Mouse (Mus musculus) gastrocnemius, postnatal 14 days (tissue): ENCODE results near the gene Dnajc2. TPM values are rescaled to one million over a fixed set of nuclear protein-coding genes. Genes with fewer than 3 reads are reported as not detected.

Source experiments
- DNase-seq: peaks from one replicate; pipeline ENCODE4 v3.0.0; 2021; ENCODE audit warnings: mixed read lengths
- intact Hi-C: fragments of 180-260 bp; cut with DNase I; formaldehyde crosslinking; loops from one replicate; pipeline ENCODE4 v1.15.1; 2025; ENCODE audit warnings: low total_unique reads
- total RNA-seq, 2 experiments: library from RNA; stranded (reverse); gene quantifications; 2 replicates each; pipeline ENCODE4 v1.2.3; 2021

The Dnajc2 gene
- total RNA-seq, 2 experiments from 2014 or later, result 13.2 to 13.6 TPM

DNA sequence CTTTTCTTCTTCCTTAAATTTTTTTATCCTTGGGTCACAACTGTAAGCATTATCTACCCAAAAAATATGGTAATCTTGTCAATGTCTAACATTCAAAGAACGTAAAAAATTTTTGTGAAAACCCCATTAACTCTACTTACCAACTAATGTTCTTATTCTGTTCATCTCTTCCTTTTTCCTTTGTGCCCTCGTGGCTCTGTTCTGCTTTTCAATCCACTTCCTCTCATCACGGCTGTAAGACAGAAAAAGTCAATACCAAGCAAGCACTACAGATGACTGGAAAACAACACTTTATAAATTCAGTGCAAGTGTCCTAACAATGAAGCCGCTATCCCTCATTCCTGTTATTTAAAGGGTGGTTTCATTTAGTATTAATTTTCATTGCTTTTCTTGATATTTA is 16.5 kb downstream of the Dnajc2 start:
- no peak for DNase-seq
- intact Hi-C loops, result no loop called here

DNA sequence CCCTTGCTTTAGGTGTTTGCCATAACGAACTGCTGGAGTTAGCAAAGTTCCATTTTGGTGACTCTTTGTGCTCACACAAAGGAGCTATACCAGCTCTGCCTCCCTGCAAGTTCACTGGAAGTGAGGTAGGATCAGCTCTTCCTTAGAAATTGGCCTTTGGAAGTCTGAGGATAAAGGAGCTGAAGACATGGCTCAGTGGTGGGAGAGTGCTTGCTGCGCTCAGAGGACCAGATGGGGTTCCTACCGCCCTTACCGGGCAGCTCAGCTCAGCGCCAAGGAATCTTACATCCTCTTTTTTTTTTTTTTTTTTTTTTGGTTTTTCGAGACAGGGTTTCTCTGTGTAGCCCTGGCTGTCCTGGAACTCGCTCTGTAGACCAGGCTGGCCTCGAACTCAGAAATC is 39.1 kb downstream of the Dnajc2 start:
- DNase-seq, result no peak
- intact Hi-C loops, result no loop called here

DNA sequence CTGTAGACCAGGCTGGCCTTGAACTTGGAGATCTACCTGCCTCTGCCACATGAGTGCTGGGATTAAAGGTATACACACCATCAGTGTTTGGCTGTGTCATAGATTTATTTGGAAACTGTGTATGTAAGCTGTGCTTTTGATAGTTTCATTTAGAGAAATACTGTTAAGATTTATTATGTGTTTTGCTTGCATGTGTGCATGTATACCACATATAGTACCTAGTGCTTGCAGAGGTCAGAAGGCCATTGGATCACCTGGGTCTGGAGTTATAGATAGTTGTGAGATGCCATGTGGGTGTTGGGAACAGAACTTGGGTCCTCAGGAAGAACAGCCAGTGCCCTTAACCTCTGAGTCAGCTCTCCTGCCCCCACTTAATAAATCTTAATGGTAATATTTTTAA is 40.4 kb downstream of the Dnajc2 start:
- no peak for DNase-seq
- intact Hi-C loops, result no loop called here

DNA sequence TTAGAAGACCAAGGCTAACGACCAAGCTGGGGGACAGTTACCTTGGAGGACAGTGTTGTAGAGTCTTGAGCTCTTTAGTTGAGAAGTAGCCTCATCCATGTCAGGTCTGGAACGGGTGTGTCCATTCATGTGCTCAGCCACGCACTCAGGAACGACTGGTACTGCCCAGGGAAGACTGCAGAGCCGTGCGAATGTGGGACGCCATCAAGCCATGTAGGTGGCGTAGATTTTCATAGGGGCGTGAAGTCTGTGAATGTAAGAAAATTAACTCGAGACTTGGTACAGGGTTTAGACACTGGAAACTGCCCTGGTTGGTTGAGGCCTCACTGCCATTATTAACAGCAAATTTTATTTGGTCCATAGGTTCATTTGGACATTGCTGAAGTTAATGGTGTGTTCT is 41.4 kb downstream of the Dnajc2 start:
- no peak for DNase-seq
- intact Hi-C loops, result no loop called here

DNA sequence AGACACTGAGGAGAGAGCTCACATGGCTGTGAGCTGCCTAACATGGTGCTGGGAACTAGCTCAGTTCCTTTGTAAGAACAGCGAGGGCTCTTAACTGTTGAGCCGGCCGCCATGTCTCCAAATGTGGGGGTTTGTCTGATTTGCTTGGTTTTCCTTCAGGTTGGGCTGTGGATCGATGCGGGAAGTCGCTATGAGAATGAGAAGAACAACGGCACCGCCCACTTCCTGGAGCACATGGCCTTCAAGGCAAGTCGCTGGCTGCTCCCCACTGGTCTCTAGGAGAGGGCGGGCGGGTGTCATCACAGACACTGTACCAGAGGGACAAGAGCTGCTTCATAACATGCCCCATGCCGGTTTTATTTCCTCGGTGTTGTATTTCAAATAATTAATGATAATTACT is 45.2 kb downstream of the Dnajc2 start:
- no peak for DNase-seq
- intact Hi-C loops, result loop anchor here (5.0 to 10.0 kb wide), 2 partner anchors 45 to 68 kb away; partner anchors contain the start of genes Dnajc2 and Psmc2

DNA sequence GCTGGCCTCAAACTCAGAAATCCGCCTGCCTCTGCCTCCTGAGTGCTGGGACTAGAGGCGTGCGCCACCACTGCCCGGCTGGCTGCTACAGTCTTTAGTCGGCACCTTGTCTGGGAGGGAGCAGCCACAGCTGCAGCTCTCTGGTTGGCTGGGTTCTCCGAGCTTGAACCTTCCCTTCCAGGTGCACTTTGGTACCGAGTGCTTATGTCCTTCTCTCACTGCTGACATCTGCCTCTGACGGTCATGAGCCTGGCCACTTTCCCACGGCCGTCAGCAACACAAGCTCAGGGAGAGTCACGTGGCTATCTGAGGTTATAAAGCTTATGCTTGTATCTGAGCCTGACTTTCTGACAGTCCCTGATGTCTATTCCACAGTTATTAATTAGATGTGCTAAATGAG is 45.9 kb downstream of the Dnajc2 start:
- no peak for DNase-seq
- intact Hi-C loops, result loop anchor here (5.0 to 10.0 kb wide), 2 partner anchors 46 to 67 kb away; partner anchors contain the start of genes Dnajc2 and Psmc2

DNA sequence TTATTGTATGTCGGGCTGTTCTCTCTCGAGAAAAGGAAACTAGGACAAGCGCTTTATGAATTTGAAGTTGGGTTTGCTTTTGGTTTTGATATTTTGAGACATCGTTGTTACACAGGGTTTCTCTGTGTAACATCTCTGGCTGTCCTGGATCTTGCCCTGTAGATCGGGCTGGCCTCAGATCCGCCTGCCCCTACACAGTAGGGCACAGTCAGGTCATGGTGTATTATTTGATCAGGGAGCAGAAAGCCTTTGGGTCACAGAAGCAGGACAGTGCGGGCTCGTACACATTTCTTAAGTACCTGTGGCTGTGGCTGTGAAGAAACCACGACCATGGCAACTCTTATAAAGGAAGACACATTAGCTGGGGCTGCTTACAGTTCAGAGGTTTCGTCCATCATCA is 47.4 kb downstream of the Dnajc2 start:
- DNase-seq, result no peak
- intact Hi-C loops, result loop anchor here (5.0 to 10.0 kb wide), 2 partner anchors 47 to 65 kb away; partner anchors contain the start of genes Dnajc2 and Psmc2

DNA sequence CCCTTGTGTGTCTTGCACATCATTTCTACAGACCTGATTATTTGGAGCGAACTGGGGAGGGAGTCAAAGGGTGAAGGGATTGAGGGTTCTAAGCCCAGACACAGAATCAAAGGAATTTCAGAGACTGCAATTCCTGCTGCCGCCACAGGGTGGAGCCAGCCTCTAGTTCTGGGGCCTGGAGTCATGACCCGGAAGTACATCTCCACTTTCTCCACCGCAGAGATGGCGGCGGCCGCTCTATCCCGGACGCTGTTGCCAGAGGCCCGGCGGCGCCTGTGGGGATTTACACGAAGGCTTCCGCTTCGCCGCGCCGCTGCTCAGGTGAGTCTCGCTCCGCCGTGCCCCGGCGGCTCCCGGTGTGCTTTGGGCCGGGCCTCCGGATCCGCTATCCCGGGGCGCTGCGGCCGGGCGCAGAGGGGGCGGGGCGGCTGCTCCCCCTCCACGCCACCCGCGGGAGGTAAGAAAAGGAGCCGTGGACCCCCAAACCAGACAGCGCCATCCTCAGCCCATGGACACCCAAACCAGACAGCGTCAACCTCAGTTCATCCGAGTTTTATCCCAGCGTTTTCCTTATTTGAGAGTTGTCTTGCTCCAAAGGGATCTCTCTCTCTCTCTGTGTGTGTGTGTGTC is 48.0 kb downstream of the Dnajc2 start, which contains the start of gene Pmpcb:
Gene Pmpcb, plus strand, starts transcription at position 186 of the 630 bp plus-strand sequence.
- intact Hi-C loops, result loop anchor here (5.0 to 10.0 kb wide), 2 partner anchors 48 to 65 kb away; partner anchors contain the start of genes Dnajc2 and Psmc2
- peak; percentile 82 for DNase-seq

DNA sequence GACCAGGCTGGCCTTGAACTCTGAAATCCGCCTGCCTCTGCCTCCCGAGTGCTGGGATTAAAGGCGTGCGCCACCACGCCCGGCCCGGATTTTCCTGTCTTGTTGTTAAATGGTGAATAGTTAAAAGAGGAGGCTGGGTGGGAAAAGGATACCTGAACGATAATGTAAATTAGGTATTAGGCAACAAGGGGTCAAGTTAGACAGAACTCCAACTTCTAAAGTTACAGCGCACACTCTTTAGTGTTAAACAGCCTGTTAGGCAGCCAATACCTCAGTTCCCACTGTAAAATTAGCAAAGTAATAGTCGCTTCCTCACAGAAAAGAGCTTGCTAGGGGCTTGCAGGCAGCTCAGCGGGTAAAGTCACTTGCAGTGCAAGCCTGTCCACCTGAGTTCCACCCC is 49.0 kb downstream of the Dnajc2 start:
- DNase-seq, result no peak
- intact Hi-C loops, result loop anchor here (5.0 to 10.0 kb wide), 2 partner anchors 49 to 64 kb away; partner anchors contain the start of genes Dnajc2 and Psmc2

DNA sequence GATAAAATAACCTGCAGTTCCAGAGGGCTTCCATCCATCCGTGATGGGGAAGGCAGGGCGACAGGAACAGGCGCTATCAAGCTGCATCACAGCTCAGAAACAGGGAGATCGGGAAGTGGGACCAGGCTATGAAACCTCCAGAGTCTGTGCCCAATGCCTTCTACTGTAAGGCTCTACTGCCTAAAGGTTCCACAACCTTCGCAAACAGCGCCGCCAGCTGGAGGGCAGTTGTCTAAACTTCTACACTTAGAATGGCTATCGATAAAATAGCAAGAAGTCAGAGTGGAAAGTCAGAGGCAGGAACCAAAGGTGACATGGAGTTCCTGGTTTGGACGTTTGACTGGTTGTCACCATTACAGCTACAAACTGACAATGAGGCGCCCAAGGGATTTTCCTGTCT is 49.5 kb downstream of the Dnajc2 start:
- intact Hi-C loops, result loop anchor here (5.0 to 10.0 kb wide), 2 partner anchors 49 to 63 kb away; partner anchors contain the start of genes Dnajc2 and Psmc2
- DNase-seq, result peak; percentile 79

DNA sequence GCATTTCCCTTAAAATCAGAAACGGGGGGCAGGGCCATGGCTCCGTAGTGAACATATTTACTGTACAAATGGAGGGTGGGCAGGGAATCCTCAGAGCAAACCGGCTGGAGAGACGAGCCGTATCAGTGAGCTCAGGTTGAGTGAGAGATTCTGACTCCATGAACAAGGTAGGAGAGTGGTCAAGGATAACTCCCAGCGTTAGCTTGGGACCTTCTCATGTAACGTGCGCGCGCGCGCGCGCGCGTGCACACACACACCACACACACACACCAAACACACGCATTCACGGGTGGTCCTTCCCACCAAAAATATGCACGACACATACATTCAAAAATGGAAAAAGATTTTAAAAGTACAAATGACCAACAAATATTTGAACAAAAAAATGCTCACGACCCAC is 50.0 kb downstream of the Dnajc2 start:
- intact Hi-C loops, result loop anchor here (5.0 to 10.0 kb wide), 2 partner anchors 50 to 63 kb away; partner anchors contain the start of genes Dnajc2 and Psmc2
- DNase-seq, result no peak

DNA sequence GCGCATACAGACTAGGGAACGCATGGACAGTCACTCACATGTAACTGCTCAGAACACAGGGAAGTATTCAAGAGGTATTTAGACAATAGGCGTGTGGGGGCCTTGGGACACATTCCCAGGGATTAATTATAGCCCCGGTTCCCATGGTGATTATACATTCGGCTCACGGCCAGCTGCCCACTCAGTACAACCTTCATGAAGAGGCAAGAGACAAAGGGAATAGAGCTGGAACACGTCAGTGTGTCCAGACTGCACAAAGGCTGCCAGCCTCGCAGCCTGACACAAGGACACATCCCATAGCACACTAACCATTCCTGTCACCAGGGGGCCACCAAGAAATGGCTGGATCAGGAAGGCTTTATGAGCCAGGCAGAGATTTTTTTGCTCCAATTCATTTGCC is 52.1 kb downstream of the Dnajc2 start:
- peak; percentile 37 for DNase-seq
- intact Hi-C loops, result loop anchor here (10.0 kb wide), 1 partner anchor 52 kb away; the partner anchor contains the start of genes Dnajc2 and Psmc2

DNA sequence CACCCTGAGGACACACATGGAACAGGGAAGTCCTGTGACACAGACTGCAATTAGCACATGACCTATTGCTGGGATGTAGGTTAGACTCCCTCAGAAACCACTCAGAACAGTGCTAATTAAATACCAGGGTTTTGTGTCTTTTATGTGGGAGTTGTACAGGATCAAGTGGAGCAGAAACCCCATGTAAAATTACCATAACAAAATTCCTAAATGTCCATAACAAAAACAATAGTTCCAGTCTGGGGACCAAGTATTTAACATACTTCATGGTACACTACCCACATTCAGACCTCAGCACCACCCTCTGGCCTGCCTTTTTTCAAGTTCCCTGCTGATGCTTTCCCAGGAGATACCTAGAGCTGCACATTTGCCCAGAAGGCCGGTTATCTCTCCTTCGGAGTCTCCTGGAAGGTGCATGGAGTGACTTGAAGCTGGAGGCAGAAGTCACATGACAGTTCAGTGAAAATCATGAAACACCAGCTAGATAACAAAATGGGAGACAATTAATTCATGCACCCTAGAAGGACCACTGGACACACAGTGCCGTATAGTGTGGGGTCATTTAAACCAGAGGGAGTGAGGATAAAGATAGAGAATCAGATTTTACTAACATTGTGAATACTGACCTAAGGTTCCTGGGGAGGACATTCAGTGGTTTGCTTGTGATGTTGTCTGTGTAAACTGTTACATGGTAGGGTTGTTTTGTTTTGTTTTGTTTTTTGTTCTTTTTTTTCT is 52.7 kb downstream of the Dnajc2 start:
- intact Hi-C loops, result loop anchor here (10.0 kb wide), 1 partner anchor 52 kb away; the partner anchor contains the start of genes Dnajc2 and Psmc2
- DNase-seq, result no peak

DNA sequence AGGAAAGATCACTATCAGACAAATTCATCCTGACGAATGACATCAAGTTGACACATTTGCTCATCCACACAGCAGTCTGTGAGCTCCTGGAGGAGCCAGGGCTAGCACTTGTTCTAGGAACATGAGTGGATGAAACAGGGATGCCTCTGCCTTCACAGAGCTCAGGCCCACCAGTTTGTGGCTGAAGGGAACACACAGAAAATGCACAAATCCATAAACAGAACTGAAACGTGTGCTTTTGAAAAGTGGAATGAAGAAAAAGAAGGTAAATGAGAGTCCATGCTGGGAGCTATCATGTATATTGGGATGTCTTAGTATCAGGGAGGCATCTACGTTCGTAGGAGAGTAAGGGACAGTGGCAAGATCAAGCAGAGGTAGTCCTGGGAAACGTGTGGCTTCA is 55.9 kb downstream of the Dnajc2 start:
- no peak for DNase-seq
- intact Hi-C loops, result no loop called here

DNA sequence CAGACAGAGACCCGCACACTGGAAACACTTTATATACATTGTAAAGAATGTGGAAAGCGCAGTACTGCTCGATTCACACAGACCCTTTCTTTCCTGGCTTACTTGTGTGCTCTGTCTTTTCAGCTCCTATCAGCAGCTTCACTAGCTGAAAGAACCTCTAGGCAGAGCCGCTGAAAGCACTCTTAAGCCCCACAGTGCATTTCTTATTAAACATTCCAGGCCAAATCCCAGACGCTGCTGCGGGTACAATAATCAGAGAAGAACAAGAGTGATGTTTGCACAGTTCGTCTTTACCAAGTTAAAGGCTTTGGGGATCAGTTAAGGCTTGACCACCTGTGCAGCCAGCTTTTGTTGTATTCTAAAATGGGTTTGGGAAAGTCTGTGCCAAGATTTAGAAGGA is 60.2 kb downstream of the Dnajc2 start:
- DNase-seq, result no peak
- intact Hi-C loops, result no loop called here

DNA sequence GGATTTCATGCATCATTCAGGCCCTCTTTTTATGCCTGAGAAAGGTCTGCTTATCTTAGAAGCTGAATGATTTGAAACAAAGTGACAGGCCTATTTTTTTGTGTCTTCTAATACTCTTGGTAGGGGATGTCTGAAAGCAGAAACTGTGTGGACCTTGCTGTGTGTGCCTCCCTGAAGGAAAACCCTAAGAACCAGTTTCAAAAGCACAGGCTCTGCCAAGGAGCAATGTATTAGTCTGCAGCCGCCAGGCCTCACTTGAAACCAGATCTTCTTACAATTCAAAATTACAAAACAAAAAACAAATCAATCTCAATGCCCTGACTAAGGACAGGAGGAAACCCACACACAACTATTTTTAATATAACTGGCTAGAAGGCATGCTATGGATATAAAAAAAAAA is 60.6 kb downstream of the Dnajc2 start:
- intact Hi-C loops, result no loop called here
- no peak for DNase-seq

DNA sequence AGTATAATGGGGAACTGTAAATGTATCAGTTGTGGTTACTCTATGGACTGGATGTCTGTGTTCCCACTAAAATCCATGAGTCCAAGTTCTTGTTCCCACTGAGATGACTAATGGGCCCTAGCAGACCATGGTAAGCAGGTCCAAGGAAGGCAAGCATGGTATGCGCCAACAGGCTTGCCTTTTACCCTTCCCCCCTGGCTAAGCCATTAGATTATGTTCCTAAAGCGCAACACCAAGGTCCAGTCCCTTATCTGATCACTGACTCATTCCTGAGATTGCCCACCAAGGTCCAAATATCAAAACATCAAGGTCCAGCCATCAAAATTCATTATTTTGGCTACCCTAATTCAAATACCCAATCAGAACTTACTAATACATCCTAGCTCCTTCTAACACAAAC is 65.8 kb downstream of the Dnajc2 start:
- intact Hi-C loops, result no loop called here
- no peak for DNase-seq

DNA sequence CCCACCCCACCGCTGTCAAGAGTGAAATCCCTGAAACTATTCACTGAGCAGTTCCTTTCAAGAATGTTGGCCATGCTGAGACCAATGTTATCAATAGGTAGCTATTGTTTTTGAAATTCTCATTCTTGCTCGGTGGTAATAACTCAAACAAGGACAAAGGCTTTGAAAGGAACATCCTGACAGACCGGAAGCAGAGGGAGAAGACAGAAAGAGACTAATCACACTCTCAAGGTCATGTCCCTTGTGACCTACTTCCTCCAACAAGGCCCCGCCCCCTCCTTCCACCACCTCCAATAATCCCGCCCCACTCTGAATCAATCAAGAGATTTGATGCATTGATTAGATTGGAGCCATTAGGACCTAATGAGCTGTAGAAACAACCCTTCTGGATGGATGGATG is 66.5 kb downstream of the Dnajc2 start:
- DNase-seq, result no peak
- intact Hi-C loops, result no loop called here

DNA sequence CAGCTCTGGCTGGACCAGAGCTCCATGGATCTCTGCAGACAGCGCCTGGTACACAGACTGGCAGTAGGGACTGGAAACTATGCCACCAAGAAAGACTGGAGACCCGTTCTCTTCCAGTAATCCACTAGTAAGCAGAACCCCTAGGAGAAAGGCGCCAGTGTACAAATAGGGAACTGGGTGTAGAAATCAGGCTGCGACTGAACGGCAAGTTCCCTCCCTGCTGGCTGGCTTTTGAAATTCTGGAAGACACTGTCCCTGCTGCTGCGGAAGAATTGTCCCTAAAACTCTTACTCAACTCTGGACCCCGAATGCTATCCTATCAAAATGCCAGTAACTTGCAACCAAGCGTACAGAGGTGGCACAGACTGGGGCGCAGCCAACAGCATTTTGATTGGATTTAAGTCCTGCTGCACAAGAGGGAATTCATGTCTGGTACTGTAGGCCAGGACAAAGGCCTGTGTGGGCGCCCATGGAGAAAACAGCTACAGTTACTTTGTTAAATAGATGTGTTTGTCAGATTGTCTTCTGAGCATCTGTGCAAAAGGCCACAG is 67.8 kb downstream of the Dnajc2 start:
- intact Hi-C loops, result no loop called here
- DNase-seq, result no peak

DNA sequence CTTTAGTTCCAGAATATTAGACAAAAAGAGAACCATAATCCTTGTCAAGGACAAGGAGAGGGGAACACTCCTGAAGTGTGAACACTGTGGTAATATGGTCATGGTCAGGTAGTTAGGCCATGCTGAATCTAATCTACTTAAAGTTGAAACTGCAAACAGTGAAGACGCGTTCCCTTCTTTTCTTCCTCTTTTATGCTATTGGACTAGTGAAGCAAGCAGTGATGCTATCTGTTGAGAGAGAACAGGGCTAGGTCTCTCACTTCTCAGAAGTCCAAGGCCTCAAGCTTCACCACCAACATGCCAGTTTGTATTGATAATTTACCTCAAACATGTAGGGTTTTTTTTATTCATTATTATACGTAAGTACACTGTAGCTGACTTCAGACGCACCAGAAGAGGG is 70.6 kb downstream of the Dnajc2 start:
- intact Hi-C loops, result no loop called here
- no peak for DNase-seq
